Mouse (Mus musculus): ENCODE results near the gene Plagl1. TPM values are rescaled to one million over a fixed set of nuclear protein-coding genes. Genes with fewer than 3 reads are reported as not detected.

Plagl1 gene
- polyA plus RNA-seq (2014; fragmentation: Illumina TruSeq; extraction: RNeasy Lipid Tissue Mini Kit (QIAGEN cat#74804); ENCODE audit: insufficient read depth, low read depth, low replicate concordance) = 7.6 TPM

DNA sequence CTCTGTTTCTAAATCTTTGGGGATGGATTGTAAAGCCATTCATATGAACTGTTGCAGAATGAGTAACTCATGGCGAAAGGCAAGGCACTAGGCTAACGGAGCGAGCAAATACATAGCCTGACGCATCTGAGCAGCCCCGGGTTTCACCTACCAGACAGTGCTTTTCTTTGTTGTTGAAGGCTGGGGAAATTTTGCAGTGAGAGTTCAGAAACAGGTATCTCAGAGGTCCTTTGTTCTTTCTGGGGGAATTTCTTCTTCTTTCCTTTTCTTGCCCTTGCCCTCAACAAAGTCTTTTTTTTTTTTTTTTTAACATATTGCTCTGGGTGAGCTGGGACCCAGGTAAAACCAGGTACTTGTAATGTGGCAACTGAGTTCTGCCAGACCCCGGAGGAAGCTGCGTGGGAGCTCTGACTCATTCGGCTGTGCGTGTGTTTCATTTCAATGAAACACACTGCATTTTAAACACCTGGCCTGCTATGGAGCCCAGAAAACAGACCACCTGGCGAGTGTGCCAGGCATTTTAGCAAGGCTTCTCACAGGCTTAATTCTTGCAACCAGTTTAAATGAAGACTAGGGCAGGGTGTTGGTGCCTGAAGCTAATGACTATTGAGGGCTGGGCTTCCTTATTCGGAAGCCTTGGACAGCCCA, at the start of gene Plagl1:
Gene Plagl1, plus strand, starts transcription at position 484 of the 648 bp plus-strand sequence.

GRCm38 (mm10) chr10:13177973-13178624, 117.8 kb downstream of the Plagl1 start, which contains the start of gene Zc2hc1b:
Gene Zc2hc1b, minus strand, starts transcription at chr10:13178023.

Other genes with a start within 250 kb of the Plagl1 start
- gene Utrn, start 191.1 kb upstream of the Plagl1 start, polyA plus RNA-seq (2014; fragmentation: Illumina TruSeq; extraction: RNeasy Lipid Tissue Mini Kit (QIAGEN cat#74804); ENCODE audit: insufficient read depth, low read depth, low replicate concordance) = 26.5 TPM
- gene Stx11, start 96.2 kb upstream of the Plagl1 start, polyA plus RNA-seq (2014; fragmentation: Illumina TruSeq; extraction: RNeasy Lipid Tissue Mini Kit (QIAGEN cat#74804); ENCODE audit: insufficient read depth, low read depth, low replicate concordance) = 7.6 TPM
- gene Sf3b5, start 55.2 kb upstream of the Plagl1 start, polyA plus RNA-seq (2014; fragmentation: Illumina TruSeq; extraction: RNeasy Lipid Tissue Mini Kit (QIAGEN cat#74804); ENCODE audit: insufficient read depth, low read depth, low replicate concordance) = 19.1 TPM
- not detected for gene Zc2hc1b, start 117.5 kb downstream of the Plagl1 start, polyA plus RNA-seq (2014; fragmentation: Illumina TruSeq; extraction: RNeasy Lipid Tissue Mini Kit (QIAGEN cat#74804); ENCODE audit: insufficient read depth, low read depth, low replicate concordance)
- gene Ltv1, start 132.7 kb downstream of the Plagl1 start, polyA plus RNA-seq (2014; fragmentation: Illumina TruSeq; extraction: RNeasy Lipid Tissue Mini Kit (QIAGEN cat#74804); ENCODE audit: insufficient read depth, low read depth, low replicate concordance) = 15.8 TPM

Data from lung, adult 10 weeks (tissue).